Mouse (Mus musculus) brain, embryonic 14.5 days (tissue): ENCODE measurements at regions not wholly inside any gene's neighbourhood (a gene's known extent, or its start where the extent isn't known, plus 50 kb on each side); places are given as distances from the start of the nearest gene placed in this dataset.

ENCODE experiments used
- CTCF ChIP-seq: fragments of 200-500 bp; IDR thresholded peaks from 2 replicates; pipeline ENCODE4 v1.5.1; 2012; ENCODE audit warnings: inconsistent platforms, mild to moderate bottlenecking, moderate library complexity, borderline replicate concordance; ENCODE audit not compliant: insufficient read depth, insufficient read length; ENCODE audit errors: extremely low read depth
- POLR2A ChIP-seq: fragments of 200-500 bp; IDR thresholded peaks from 2 replicates; pipeline ENCODE4 v1.6.1; 2012; ENCODE audit warnings: mild to moderate bottlenecking, inconsistent platforms, borderline replicate concordance; ENCODE audit not compliant: poor library complexity, insufficient read depth, insufficient read length, severe bottlenecking; ENCODE audit errors: extremely low read depth

GRCm38 (mm10) chr9:34370686-34371398, 114.9 kb upstream of the Kirrel3 start:
- no peak for TF ChIP-seq POLR2A
- TF ChIP-seq CTCF: no peak
